Mouse (Mus musculus) adrenal gland, adult 8-10 months (tissue): ENCODE measurements around the gene Gm49368. TPM values are rescaled to one million over a fixed set of nuclear protein-coding genes. Genes with fewer than 3 reads are reported as not detected.
"Not testable (repeated sequence)": the region's sequence is repeated elsewhere in the genome, so short reads cannot be mapped to it uniquely, and the experiment has no call there.

Source experiments
- DNase-seq: peaks from one replicate; pipeline ENCODE4 v3.0.0; 2022
- total RNA-seq, 4 experiments: library from RNA; stranded (reverse); gene quantifications; 2 replicates each; pipeline ENCODE4 v1.2.4; 2022

The Gm49368 gene
- total RNA-seq, 4 experiments from 2014 or later, result 0.11 TPM; not detected in 3

- no peak for DNase-seq
Measured at GRCm38 (mm10) chr7:128132148-128132547, 69.7 kb downstream of the Gm49368 start.

- DNase-seq, result no peak
Measured at GRCm38 (mm10) chr7:128133596-128133995, 71.1 kb downstream of the Gm49368 start.

DNA sequence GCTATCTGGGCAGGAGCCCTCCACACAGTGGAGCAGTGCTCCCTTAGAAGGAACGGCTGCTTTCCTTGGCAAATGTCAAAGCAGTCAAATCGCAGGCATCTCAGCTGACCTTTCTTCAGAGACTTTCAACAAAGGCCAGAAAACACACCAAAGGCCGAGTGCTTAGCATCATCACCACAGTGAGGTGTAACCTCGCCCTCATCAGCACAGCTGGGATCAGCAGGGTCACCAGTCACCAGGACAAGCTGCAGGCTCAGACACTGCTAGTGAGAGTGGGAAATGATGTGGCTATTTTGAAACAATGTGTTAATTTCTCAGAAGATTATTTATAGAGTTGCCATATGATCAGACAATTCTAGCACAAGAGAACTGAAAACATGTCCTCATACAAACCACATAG is 74.4 kb downstream of the Gm49368 start:
- no peak for DNase-seq

DNA sequence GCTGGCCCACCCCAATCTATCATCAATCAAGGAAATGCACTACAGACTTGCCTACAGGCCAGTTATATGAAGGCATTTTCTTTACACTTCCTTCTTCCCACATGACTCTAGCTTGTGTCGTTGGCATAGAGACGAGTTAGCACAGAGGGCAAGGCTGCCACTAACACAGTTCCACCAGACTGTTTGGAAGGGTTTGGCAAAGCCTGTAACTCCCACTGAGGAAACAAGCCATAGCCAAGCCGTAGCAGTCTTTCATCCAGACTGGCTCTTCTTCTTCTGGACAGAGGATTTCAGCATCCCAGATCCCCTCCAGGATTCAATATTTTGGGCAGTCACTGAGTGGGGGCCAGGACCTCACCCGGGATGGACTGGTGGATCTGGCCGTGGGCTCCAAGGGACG is 77.1 kb downstream of the Gm49368 start:
- DNase-seq, result no peak

DNA sequence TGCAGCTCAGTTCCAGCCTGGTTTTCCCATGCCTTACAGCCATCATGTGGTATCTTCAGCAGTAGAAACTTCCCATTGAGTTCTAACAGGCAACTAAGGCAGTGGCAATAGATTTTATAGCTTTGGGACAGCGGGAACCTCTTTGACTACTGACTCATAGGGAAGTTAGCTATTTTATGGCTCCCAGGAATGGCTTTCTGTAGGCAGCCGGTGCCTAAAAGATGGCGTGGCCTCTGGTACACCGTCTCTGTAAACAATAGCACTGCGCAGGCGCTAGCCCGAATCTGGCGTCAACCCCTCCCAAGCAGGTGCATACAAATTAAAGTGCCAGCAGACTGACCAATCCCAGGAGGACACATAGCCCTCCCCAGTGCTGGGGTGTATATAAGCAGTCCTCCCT is 88.5 kb downstream of the Gm49368 start:
- DNase-seq, result no peak

- no peak for DNase-seq
Measured at GRCm38 (mm10) chr7:128154076-128154475, 91.6 kb downstream of the Gm49368 start, which contains the start of gene Itgad. Itgad (plus strand) TSS chr7:128154376.

DNA sequence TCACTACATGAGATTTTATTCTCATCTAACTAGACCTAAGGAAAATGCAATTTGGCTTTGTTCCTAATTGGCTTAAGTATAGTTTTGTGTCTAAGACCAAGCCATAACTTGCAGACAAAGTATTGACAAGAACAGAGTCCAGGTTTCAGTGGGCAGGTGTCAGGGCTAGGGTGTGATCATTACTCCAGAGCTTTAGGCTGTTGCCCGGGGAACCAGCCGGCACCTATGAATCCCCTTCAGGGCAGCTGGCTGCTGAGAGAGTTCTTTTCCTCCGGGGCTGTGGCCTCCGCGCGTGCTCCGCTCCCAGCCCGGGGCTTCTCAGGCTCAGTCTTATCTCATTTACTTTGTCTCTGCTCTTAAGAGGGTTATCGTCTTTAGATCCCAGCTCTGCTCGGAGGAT is 92.4 kb downstream of the Gm49368 start:
- no peak for DNase-seq

DNA sequence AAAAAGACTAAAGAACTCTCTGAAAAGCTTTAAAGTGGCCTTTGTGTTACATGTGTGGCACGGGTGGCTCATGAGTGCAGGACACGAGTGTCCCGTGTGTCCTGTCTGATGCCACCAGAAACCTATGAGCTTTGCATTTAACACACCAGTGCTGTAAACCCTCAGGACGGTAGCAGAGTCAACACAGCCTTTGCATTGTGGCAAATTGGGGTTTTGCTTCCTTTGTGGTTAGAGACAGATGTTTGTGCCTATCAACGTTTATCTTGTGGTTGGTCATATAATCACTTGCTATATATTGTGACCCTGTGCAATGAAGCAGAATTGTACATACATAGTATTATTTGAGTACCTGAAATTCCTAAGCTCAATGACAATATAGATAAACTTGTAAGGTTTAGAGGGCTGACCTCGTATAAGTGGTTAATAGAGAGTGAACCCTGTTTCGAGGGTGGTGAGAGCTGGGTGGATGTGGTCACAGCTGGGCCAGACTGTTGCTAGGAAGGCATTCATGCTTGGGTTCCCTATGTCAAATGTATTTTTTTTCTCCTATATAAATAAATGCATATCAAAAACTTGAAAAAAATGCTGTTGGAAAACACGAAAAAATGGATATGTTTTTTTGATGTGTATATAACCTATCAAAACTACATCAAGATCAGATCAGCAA is 96.3 kb downstream of the Gm49368 start:
- DNase-seq, result not testable (repeated sequence)

- DNase-seq, result no peak
Measured at GRCm38 (mm10) chr7:128164001-128164400, 101.5 kb downstream of the Gm49368 start.

- DNase-seq, result no peak
Measured at GRCm38 (mm10) chr7:128166391-128166790, 103.9 kb downstream of the Gm49368 start.

- DNase-seq, result no peak
Measured at GRCm38 (mm10) chr7:128169996-128170395, 107.5 kb downstream of the Gm49368 start.

Other genes starting within 250 kb of the Gm49368 start
- 100 to 1,000 TPM in 3 of 4 experiments, 10 to 100 TPM in 1; 84.9 to 143 (median 113) TPM for gene Stx4a, start 238.4 kb upstream of the Gm49368 start, total RNA-seq
- 1 to 10 TPM; 2.9 to 8.5 (median 6.3) TPM for gene Stx1b, start 238.1 kb upstream of the Gm49368 start, total RNA-seq
- 10 to 100 TPM; 34.2 to 46.2 (median 40.2) TPM for gene Zfp646, start 186.5 kb upstream of the Gm49368 start, total RNA-seq
- gene Zfp668, start 185.9 kb upstream of the Gm49368 start, total RNA-seq, result 10 to 100 TPM in 2 of 4 experiments, 1 to 10 TPM in 2; 8.0 to 15.1 (median 9.2) TPM
- 1 to 10 TPM; 1.0 to 2.9 (median 1.6) TPM for gene Prss53, start 171.7 kb upstream of the Gm49368 start, total RNA-seq
- under 1 TPM in 1 of 4 experiments, not detected in 3; 0.38 TPM for gene Gm21974, start 167.2 kb upstream of the Gm49368 start, total RNA-seq
- 10 to 100 TPM; 69.6 to 94.3 (median 79.1) TPM for gene Vkorc1, start 167.1 kb upstream of the Gm49368 start, total RNA-seq
- gene Bckdk, start 158.6 kb upstream of the Gm49368 start, total RNA-seq, result 100 to 1,000 TPM; 108 to 147 (median 120) TPM
- 10 to 100 TPM; 29.0 to 33.4 (median 31.1) TPM for gene Kat8, start 150.2 kb upstream of the Gm49368 start, total RNA-seq
- gene Prss8, start 132.6 kb upstream of the Gm49368 start, total RNA-seq, result under 1 TPM in 1 of 4 experiments, not detected in 3; 0.16 TPM
- 10 to 100 TPM in 2 of 4 experiments, 1 to 10 TPM in 2; 8.4 to 10.5 (median 9.6) TPM for gene Prss36, start 116.0 kb upstream of the Gm49368 start, total RNA-seq
- 100 to 1,000 TPM; 106 to 430 (median 307) TPM for gene Fus, start 95.2 kb upstream of the Gm49368 start, total RNA-seq
- 1 to 10 TPM; 4.0 to 5.8 (median 4.5) TPM for gene Pycard, start 68.8 kb upstream of the Gm49368 start, total RNA-seq
- under 1 TPM in 3 of 4 experiments, not detected in 1; 0.12 to 0.31 (median 0.24) TPM for gene Trim72, start 58.7 kb upstream of the Gm49368 start, total RNA-seq
- gene Itgam, start within 50 bp of the Gm49368 start, total RNA-seq, result 1 to 10 TPM; 5.6 to 6.9 (median 6.4) TPM
- gene Itgax, start 66.9 kb downstream of the Gm49368 start, total RNA-seq, result 1 to 10 TPM; 1.6 to 9.6 (median 5.1) TPM
- gene Itgad, start 91.7 kb downstream of the Gm49368 start, total RNA-seq, result under 1 TPM in 2 of 4 experiments, not detected in 2; 0.40 to 0.46 TPM
- gene Cox6a2, start 143.7 kb downstream of the Gm49368 start, total RNA-seq, result 1 to 10 TPM in 2 of 4 experiments, not detected in 2; 4.1 to 5.3 TPM
- gene Armc5, start 174.7 kb downstream of the Gm49368 start, total RNA-seq, result 10 to 100 TPM; 23.2 to 30.2 (median 24.4) TPM
- 10 to 100 TPM in 2 of 4 experiments, 1 to 10 TPM in 2; 8.8 to 11.7 (median 9.9) TPM for gene 9130023H24Rik, start 175.3 kb downstream of the Gm49368 start, total RNA-seq
- gene Tgfb1i1, start 184.1 kb downstream of the Gm49368 start, total RNA-seq, result 10 to 100 TPM; 17.0 to 24.2 (median 20.5) TPM
- not detected for gene Slc5a2, start 203.0 kb downstream of the Gm49368 start, total RNA-seq
- gene BC017158, start 235.5 kb downstream of the Gm49368 start, total RNA-seq, result 10 to 100 TPM; 33.0 to 64.0 (median 46.6) TPM